Mouse (Mus musculus): ENCODE data around the gene Cbr2. TPM values are rescaled to one million over a fixed set of nuclear protein-coding genes. Genes with fewer than 3 reads are reported as not detected.

Cbr2 gene
- total RNA-seq (2023): not detected

DNA sequence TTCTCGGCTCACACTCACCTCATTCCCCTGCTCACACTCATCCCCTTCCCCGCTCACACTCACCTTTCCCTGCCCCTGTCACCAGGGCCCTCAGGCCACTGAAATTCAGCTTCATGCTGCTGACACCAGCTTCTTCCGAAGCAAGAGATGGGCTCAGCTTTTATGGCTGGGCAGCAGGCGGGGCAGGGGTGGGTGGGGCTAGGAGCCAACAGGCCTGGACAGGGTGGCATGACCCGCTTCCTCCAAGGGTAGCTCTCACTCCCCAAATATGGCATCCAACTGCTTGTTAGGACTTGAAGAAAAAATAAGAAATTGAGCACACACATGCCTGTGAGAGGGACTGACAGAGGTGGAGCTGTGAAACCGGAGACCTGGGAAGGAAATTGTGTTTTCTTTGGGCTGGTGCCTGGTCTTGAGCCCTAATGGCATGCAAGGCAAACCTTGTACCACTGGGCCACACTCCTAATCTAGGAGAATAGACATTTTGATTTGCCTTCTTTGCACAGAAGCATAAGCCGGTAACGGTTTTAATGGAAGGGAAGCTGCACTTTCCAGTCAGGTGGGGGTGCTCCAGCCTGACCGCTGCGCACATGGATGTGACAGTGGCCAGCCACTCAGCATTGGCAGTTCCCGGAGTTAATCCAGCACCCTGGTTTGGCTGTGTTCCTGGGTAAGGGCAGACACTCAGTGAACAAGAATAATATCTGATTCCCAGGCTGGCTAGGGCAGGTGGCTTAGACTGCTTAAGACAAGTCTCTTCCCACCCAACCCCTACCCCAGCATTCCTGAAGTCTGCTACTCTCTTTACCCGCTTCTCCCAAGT, at the start of gene Cbr2:
Cbr2 (minus strand) TSS at position 257 of the 823 bp plus-strand sequence.

DNA sequence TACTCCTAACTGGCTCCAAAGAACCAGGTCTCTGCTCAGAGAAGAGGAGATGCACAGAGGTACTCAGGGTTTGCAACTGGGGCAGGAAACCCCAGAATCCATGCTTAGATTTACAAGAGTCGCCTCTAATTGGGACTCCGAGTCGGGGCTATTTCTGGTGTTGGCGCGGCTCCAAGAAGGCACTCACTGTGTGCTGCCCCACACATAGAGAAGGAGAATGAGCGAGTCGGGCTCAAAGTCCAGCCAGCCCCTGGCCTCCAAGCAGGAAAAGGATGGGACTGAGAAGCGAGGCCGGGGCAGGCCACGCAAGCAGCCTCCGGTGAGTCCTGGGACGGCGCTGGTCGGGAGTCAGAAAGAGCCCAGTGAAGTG, 30.7 kb upstream of the Cbr2 start, which contains the start of gene Hmga1b:
Hmga1b (plus strand) TSS at position 123 of the 370 bp plus-strand sequence.

DNA sequence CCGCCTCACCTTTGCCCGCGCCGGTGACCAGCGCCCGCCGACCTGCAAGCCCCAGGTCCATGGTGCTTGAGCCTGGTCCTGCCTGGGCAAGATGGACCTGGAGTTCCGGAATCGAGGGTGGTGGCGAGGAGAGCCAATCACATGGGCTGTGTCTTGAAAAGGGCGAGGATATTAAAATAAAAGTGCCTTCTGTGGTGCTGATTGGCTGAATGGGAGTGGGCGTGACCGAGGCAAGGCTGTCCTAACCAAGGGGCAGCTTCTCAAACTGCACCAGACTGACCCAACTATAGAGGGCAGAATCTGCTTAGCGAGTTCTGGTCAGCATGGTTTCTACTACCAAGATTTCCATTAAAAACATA, 4.8 kb downstream of the Cbr2 start, which contains the start of gene Dcxr:
Dcxr (minus strand) TSS at position 113 of the 359 bp plus-strand sequence.

DNA sequence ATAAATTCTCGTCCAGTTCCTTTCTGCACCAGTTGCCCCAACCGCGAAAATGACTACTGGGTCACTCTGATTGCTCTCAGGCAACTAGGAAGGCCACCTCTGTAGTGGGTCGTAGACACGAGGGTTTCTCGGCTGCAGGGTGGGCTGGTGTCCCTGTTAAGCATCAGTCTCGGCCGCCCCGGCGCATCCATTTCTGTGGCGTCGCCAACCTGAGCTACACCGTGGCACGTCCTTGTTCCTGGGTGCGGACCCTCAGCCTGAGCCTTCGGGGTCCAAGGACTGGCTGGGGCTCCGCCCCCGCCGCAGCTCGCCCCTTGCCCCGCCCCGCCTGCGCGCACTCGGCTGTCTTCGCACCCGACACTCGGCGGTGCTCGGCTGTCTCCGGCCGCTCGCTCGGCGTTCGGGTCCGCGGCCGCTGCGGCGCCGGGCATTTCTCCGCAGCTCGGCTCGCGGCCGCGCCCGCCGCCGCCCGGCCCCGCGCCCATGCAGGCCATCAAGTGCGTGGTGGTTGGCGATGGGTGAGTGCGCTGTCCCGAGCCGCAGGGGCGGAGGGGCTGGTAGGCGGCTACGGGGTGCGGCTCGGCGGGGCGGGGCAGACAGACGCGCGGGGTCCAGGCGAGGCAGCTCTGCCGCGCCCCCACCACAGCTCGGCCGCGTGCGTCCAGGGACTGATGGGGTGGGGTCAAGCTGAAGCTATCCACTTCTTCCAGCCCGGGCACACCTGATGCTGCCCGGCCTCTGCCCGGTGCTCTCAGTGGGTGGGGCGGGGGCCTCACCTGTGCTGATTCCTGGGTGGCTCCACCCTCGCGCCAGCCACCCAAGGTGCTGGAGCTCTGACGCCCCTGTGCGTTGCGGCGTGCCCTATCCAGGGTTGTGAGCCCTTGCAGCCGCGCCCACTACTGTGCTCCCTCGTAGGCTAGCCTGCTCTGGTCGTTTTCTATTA, 10.5 kb downstream of the Cbr2 start, which contains the start of gene Rac3:
Rac3 (plus strand) TSS at position 347 of the 943 bp plus-strand sequence.

DNA sequence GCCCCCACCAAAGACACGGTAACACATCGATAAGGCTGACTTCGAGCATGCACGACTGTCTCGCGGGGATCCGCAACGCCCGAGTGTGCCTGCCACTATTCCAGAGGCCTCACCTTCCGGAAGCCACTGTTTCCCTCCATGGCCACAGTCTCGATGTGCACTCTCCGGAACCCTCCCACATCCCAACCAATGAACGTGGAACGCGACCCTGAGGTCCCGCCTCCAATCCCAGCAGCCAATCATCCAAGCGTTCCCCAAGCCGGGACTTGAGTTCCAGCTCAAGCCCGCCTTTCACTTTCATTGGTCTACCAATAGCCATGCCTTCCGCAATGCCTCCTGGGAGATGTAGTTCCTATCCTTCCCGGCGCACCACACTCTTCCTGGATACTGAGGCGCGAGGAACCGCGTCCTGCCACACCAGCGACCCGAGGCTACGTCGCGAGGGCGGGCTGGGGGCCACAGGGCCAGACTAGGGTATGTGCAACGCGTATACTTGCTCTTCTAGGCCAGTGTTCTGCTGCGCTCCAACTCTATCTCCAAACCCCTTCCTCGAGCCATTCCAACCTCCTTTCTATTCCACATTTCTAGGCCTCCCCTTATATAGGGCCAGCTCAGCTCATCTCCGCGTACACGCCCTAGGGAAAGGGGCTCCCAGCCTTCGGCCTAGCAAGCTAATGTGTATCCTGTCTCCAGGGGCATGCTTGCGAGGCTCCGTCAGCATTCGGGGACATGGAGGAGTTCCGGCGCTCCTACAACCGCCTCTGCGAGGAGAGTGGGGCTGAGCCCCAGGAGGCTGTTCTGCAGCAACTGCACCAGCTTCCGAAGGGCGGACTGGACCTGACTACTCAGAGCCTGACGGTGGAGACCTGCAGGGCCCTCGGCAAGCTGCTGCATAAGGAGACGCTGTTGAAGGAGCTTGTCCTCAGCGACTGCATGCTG, 18.1 kb downstream of the Cbr2 start, which contains the start of the genes Cenpx and Lrrc45:
Cenpx (minus strand) TSS at position 159 of the 939 bp plus-strand sequence.
Lrrc45 (plus strand) TSS at position 346 of the 939 bp plus-strand sequence.

Other genes with a start within 250 kb of the Cbr2 start
- gene Mrpl12, start 247.5 kb downstream of the Cbr2 start, total RNA-seq (2023): 36.0 TPM
- gene Slc25a10, start 240.3 kb downstream of the Cbr2 start, total RNA-seq (2023): 11.0 TPM
- not detected for gene Gcgr, start 201.4 kb downstream of the Cbr2 start, total RNA-seq (2023)
- 41.2 TPM for gene Mcrip1, start 182.4 kb downstream of the Cbr2 start, total RNA-seq (2023)
- gene Ppp1r27, start 181.0 kb downstream of the Cbr2 start, total RNA-seq (2023): not detected
- gene P4hb, start 158.9 kb downstream of the Cbr2 start, total RNA-seq (2023): 159 TPM
- gene Arhgdia, start 150.5 kb downstream of the Cbr2 start, total RNA-seq (2023): 371 TPM
- gene Alyref, start 133.7 kb downstream of the Cbr2 start, total RNA-seq (2023): 93.3 TPM
- 84.8 TPM for gene Anapc11, start 133.7 kb downstream of the Cbr2 start, total RNA-seq (2023)
- 3.2 TPM for gene Npb, start 123.6 kb downstream of the Cbr2 start, total RNA-seq (2023)
- gene Pcyt2, start 114.2 kb downstream of the Cbr2 start, total RNA-seq (2023): 121 TPM
- 126 TPM for gene Sirt7, start 106.9 kb downstream of the Cbr2 start, total RNA-seq (2023)
- gene Mafg, start 98.5 kb downstream of the Cbr2 start, total RNA-seq (2023): 28.8 TPM
- gene Pycr1, start 88.3 kb downstream of the Cbr2 start, total RNA-seq (2023): 1.9 TPM
- gene Myadml2, start 84.0 kb downstream of the Cbr2 start, total RNA-seq (2023): not detected
- not detected for gene Notum, start 70.9 kb downstream of the Cbr2 start, total RNA-seq (2023)
- 104 TPM for gene Aspscr1, start 59.1 kb downstream of the Cbr2 start, total RNA-seq (2023)
- gene Cenpx, start 18.4 kb downstream of the Cbr2 start, total RNA-seq (2023): 33.8 TPM
- 28.8 TPM for gene Lrrc45, start 18.2 kb downstream of the Cbr2 start, total RNA-seq (2023)
- gene Rac3, start 10.6 kb downstream of the Cbr2 start, total RNA-seq (2023): 1.7 TPM
- gene Dcxr, start 4.8 kb downstream of the Cbr2 start, total RNA-seq (2023): not detected
- gene Hmga1b, start 30.7 kb upstream of the Cbr2 start, total RNA-seq (2023): 35.1 TPM
- 13.1 TPM for gene Rfng, start 52.1 kb upstream of the Cbr2 start, total RNA-seq (2023)
- gene Gps1, start 52.2 kb upstream of the Cbr2 start, total RNA-seq (2023): 55.1 TPM
- gene Dus1l, start 64.3 kb upstream of the Cbr2 start, total RNA-seq (2023): 48.2 TPM
- 110 TPM for gene Fasn, start 92.4 kb upstream of the Cbr2 start, total RNA-seq (2023)
- 0.49 TPM for gene Ccdc57, start 200.8 kb upstream of the Cbr2 start, total RNA-seq (2023)
- 2.2 TPM for gene Slc16a3, start 216.4 kb upstream of the Cbr2 start, total RNA-seq (2023)

All from CD8-positive naive resting alpha-beta T cell, adult 57 days (primary cell).